Mouse (Mus musculus) adrenal gland (tissue): Measurements from ENCODE around the gene Zyx.

Experiments used
- intact Hi-C: fragments of 180-260 bp; cut with DNase I; formaldehyde crosslinking; loops from one replicate; pipeline ENCODE4 v1.15.1; 2025

The Zyx gene

DNA sequence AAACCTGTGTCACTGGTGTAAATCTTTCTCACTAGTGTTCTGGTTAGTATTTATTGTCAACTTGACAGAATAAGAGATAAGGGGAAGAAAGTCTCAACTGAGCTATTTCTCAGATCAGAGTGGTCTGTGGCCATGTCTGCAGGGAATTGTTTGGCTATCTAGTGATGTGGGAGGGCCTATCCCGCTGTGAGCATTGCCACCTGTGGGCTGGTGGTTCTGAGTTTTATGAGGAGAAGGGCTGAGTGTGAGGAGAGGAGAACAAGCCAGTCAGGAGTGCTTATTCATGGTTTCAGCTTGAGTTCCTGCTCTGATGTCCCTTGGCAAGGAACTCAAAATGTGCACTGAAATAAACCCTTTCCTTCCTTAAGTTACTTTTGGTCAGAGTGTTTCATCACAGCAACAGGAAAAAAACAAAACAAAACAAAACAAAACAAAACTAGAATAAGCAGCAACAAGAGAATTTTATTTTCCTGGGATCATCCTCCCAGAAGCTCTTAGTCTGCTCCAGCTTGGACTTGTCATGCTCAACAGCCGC lies 42.4 kb downstream of the Zyx start:
- intact Hi-C loops, result no loop called here

DNA sequence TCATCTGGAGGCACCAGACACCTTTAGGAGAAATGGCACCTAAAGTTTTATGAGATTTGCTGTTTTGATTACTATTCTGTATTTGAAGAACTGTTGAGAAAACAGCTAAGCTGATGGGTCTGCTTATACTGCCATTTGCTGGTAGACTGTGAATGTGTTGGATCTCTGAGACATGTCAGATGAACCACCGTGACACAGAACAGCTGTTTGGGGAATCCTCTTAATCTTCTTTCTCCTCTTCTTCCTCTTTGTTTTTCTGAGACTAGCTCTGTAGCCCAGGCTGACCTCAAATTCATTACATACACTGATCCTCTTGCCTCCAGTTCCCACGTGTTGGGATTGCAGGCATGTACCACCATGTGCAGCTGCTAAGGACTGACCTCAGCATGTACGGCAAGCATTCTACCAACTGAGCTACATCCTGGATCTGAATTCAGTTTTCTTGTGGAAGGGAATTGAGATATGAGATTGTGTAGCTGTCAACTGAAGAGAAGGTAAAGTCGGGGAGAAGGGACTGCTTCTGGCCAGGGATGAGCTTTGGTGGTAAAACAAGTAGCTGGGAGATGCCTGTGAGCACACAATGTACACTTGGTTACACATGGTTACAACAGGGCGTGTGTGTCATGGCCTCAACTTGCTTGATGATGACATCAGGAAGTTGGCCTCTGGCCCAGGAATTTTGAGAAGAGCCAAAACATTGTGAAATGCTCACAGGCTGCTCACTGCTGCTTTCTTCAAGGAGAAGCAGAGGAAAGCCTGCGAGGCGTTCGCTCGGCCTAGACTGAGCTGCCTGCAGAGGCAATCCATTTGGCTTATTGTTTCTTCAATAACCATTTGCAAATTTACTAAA lies 46.8 kb downstream of the Zyx start:
- intact Hi-C loops, result no loop called here

DNA sequence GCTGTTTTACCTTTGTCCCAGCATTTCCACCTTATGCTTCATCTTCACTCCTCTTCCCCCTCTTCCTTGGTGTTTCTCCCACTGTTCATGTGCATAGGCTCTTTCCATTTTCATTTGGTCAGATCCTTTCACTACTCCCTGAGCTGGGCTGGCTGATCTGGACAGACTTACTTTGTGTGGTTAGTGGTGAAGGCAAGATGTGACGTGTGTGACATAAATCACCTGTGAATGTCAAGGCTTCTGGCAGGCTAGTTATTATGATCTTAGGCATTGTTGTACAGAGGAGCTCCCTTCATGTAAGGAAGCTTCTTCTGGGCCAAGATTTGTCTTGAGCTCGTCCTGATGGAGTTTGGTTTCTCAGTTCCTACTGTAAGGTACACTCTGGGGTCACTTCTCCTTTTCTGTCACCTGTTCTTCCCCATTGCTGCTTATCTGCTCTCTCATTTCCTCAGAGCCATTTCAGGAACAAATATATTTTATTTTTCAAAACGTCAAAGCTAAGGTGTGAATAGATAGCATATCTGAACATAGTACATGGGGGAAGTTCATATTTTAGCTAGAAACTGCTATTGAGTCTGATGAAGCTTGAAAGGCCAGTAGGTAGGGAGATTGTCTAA lies 47.7 kb downstream of the Zyx start:
- intact Hi-C loops, result no loop called here

DNA sequence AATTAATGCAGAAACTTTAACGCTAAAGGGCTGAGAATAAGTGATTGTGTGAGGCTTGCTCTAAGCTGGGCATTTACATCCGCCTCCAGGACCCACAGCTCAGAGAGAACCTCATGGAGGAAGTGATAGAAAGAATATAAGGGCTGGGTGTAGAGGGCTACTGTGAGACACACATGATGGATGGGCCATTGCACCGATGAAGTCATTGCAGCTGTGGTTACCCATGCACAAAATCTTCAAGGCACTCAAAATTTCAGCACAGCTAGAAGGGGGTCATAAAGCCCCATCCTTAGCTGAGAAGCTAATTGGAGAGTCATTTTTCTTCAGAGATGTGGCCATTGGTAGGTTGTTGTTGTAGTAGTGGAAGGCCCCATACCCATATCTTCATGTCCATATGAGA lies 48.9 kb downstream of the Zyx start:
- intact Hi-C loops, result no loop called here

DNA sequence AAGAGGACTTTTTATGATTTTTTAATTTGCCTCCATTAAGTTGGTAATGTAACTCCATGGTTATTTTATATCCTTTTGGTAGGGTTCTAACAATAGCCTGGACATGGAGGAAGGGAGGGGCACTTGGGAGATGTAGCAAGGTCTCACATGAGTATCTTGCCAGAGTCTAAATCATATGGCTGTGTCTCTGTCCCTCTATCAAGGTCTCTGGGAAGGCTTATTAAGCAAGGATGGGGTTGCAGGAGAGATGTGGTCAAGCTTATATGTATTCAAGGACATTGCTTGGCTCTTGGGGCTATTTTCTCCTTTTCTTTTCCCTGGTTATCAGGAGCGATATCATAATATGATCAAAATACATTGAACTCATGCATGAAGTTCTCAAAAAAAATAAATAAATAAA lies 49.6 kb downstream of the Zyx start:
- intact Hi-C loops, result no loop called here

DNA sequence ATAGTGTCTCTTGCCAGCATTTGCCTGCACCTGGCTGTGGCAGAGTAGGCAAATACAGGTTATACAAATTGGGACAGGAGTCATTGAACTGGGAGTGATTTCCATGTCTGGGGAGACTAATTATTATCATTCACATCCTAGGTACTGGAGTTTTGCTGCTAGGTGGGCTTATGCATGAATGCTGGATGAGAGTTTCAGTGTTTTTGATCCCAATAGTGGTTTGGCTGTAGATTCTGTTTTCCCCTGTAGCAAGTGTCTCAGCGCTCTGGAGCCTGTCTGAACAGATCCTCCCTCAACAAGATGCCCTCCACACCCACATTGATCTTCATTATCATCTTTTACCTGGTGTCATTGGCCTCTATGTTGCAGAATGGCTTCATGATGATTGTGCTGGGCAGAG lies 50.5 kb downstream of the Zyx start, which contains the start of gene Tas2r143:
TSS of gene Tas2r143 (plus strand) at position 301 of the 400 bp plus-strand sequence.
- intact Hi-C loops, result no loop called here

DNA sequence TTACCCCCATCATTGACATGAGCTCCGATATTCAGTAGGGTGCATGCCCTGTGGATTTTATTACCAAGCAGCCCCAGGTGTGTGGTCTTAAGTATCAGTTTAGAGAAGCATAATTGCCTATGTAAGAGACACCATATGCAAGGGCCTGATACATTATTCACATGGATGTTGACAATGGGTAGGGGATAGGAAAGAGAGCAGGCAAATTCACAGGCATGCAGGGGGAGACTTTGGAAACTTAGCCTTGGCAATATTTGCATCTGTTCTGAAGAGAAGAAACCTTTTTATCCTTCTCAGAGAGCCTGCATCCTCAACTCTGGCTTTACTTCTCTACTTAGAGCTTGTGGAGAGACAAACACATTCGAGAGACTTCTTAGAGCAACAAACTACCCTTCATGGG lies 55.7 kb downstream of the Zyx start, which contains the start of gene Tas2r135:
TSS of gene Tas2r135 (plus strand) at position 301 of the 400 bp plus-strand sequence.
- intact Hi-C loops, result no loop called here
